Mouse (Mus musculus): ENCODE measurements around the gene Letm1.

The Letm1 gene

DNA sequence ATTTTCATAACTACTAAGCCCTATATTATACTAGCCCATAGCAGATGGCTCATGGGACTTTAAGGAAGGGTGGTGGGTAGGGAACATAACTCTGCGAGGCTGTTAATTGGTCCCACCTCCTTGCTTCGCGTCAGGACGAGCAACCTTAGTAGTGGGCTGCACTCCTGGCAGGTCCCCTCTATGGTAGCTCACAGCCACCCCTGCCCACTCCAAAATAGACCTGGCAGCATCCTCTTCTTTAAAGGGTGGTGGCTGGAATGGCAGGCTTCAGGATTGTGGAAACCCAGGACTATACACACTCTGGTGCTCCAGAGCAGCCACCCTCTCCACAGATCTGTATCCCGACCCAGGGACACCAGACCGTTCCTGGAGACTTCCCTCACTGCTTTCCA is 378 bp upstream of the Letm1 start:
- no peak for TF ChIP-seq NANOG (IDR thresholded peaks at IDR 0.05; ENCODE audit: borderline replicate concordance, low read length)
- TF ChIP-seq POU5F1 (IDR thresholded peaks at IDR 0.05; ENCODE audit: borderline replicate concordance, low read length): no peak
- TF ChIP-seq CTCF (conservative IDR thresholded peaks at IDR 0.05; ENCODE audit: low read length): no peak
- H3K36me3 ChIP-seq (ENCODE audit: insufficient read depth, low read length): peaks cover 7% of the 10 kb centered on the region
- H3K27me3 ChIP-seq (ENCODE audit: insufficient read depth, low read length): peaks cover 9% of the 10 kb centered on the region

GRCm38 (mm10) chr5:33781964-33782344 is 663 bp downstream of the Letm1 start:
- Histone ChIP-seq H3K27me3 (ENCODE audit: insufficient read depth, low read length) (peaks cover 9% of the 10 kb centered on the region), H3K4me1 (replicated peaks; ENCODE audit: low read depth, low read length) (peaks cover 17% of the 10 kb centered on the region), H3K4me3 (replicated peaks; ENCODE audit: low read length) (peak overlapping the region; percentile 96), H3K9me3 (ENCODE audit: low read length) (no peaks in the 10 kb centered on the region), H3K36me3 (ENCODE audit: insufficient read depth, low read length) (peaks cover 18% of the 10 kb centered on the region)
- no peak for TF ChIP-seq POU5F1 (IDR thresholded peaks at IDR 0.05; ENCODE audit: borderline replicate concordance, low read length)
- TF ChIP-seq CTCF (conservative IDR thresholded peaks at IDR 0.05; ENCODE audit: low read length): no peak
- TF ChIP-seq NANOG (IDR thresholded peaks at IDR 0.05; ENCODE audit: borderline replicate concordance, low read length): no peak

More for the DNA sequence above, 378 bp upstream of the Letm1 start:
- peaks cover 17% of the 10 kb centered on the region for H3K4me1 ChIP-seq (replicated peaks; ENCODE audit: low read depth, low read length)
- peak overlapping the region; percentile 96 for H3K4me3 ChIP-seq (replicated peaks; ENCODE audit: low read length)
- H3K9me3 ChIP-seq (ENCODE audit: low read length): no peaks in the 10 kb centered on the region

DNA sequence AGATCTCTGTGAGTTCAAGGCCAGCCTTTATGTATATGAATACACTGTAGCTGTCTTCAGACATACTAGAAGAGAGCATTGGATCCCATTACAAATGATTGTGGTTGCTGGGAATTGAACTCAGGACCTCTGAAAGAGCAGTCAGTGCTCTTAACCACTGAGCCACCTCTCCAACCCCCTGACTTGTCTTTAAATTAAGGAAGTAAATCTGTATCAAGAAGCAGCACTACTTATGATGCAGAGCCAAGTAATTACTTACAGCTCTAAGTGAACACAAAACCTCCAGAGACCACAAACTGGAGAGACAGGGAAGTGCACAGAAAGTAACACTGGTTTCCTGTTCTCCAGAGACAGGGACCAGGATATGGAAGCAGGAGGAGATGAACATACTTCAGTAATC is 5.4 kb downstream of the Letm1 start:
- no peak for TF ChIP-seq NANOG (IDR thresholded peaks at IDR 0.05; ENCODE audit: borderline replicate concordance, low read length)
- Histone ChIP-seq H3K4me3 (replicated peaks; ENCODE audit: low read length) (no peak overlapping the region), H3K27me3 (ENCODE audit: insufficient read depth, low read length) (no peaks in the 10 kb centered on the region; the same call in 1 of the 2 replicates), H3K4me1 (replicated peaks; ENCODE audit: low read depth, low read length) (peaks cover 9% of the 10 kb centered on the region), H3K9me3 (ENCODE audit: low read length) (no peaks in the 10 kb centered on the region), H3K36me3 (ENCODE audit: insufficient read depth, low read length) (peaks cover 55% of the 10 kb centered on the region)

DNA sequence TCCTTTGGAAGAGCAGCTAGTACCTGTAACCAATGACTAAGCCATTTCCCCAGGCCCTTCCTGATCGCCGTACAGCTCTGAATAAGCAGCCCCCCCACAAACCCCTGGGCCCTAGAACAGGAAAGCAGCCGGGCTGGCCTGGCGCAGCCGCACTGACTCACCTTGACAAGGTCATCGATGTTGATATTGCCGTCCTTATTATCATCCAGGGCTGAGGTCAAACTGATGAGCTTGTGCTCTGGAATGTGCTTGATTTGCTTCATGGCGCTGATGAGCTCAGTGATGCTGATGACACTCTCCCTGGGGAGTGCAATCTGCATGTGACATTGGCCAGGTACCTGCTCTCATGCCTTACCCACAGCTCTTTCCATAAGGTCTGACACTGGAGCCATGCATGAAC is 39.1 kb downstream of the Letm1 start:
- H3K4me3 ChIP-seq (replicated peaks; ENCODE audit: low read length): no peak overlapping the region
- peaks cover 92% of the 10 kb centered on the region for H3K36me3 ChIP-seq (ENCODE audit: insufficient read depth, low read length)
- H3K4me1 ChIP-seq (replicated peaks; ENCODE audit: low read depth, low read length): no peaks in the 10 kb centered on the region
- no peaks in the 10 kb centered on the region for H3K27me3 ChIP-seq (ENCODE audit: insufficient read depth, low read length)
- H3K9me3 ChIP-seq (ENCODE audit: low read length): no peaks in the 10 kb centered on the region
- TF ChIP-seq POU5F1 (IDR thresholded peaks at IDR 0.05; ENCODE audit: borderline replicate concordance, low read length) (no peak), NANOG (IDR thresholded peaks at IDR 0.05; ENCODE audit: borderline replicate concordance, low read length) (no peak), CTCF (conservative IDR thresholded peaks at IDR 0.05; ENCODE audit: low read length) (no peak)

- H3K27me3 ChIP-seq (ENCODE audit: insufficient read depth, low read length): peaks cover 1% of the 10 kb centered on the region; the same call in 1 of the 2 replicates
- peaks cover 62% of the 10 kb centered on the region for H3K36me3 ChIP-seq (ENCODE audit: insufficient read depth, low read length)
- H3K9me3 ChIP-seq (ENCODE audit: low read length): no peaks in the 10 kb centered on the region
- TF ChIP-seq CTCF (conservative IDR thresholded peaks at IDR 0.05; ENCODE audit: low read length) (no peak), POU5F1 (IDR thresholded peaks at IDR 0.05; ENCODE audit: borderline replicate concordance, low read length) (no peak), NANOG (IDR thresholded peaks at IDR 0.05; ENCODE audit: borderline replicate concordance, low read length) (no peak)
- no peaks in the 10 kb centered on the region for H3K4me1 ChIP-seq (replicated peaks; ENCODE audit: low read depth, low read length)
- H3K4me3 ChIP-seq (replicated peaks; ENCODE audit: low read length): no peak overlapping the region
These were observed 42.1 kb downstream of the Letm1 start for GRCm38 (mm10) chr5:33740548-33740947.

- no peak for TF ChIP-seq POU5F1 (IDR thresholded peaks at IDR 0.05; ENCODE audit: borderline replicate concordance, low read length)
- no peak for TF ChIP-seq NANOG (IDR thresholded peaks at IDR 0.05; ENCODE audit: borderline replicate concordance, low read length)
- TF ChIP-seq CTCF (conservative IDR thresholded peaks at IDR 0.05; ENCODE audit: low read length): no peak
- Histone ChIP-seq H3K36me3 (ENCODE audit: insufficient read depth, low read length) (peaks cover 44% of the 10 kb centered on the region), H3K4me1 (replicated peaks; ENCODE audit: low read depth, low read length) (no peaks in the 10 kb centered on the region), H3K27me3 (ENCODE audit: insufficient read depth, low read length) (peaks cover 21% of the 10 kb centered on the region), H3K4me3 (replicated peaks; ENCODE audit: low read length) (no peak overlapping the region), H3K9me3 (ENCODE audit: low read length) (no peaks in the 10 kb centered on the region)
These were observed 44.3 kb downstream of the Letm1 start for GRCm38 (mm10) chr5:33738341-33738740.

GRCm38 (mm10) chr5:33737903-33738321 is 44.7 kb downstream of the Letm1 start:
- H3K9me3 ChIP-seq (ENCODE audit: low read length): no peaks in the 10 kb centered on the region
- H3K4me1 ChIP-seq (replicated peaks; ENCODE audit: low read depth, low read length): 0 out of 2 replicates have a peak, but pooled peaks cover 3% of the 10 kb centered on the region
- TF ChIP-seq POU5F1 (IDR thresholded peaks at IDR 0.05; ENCODE audit: borderline replicate concordance, low read length) (no peak), NANOG (IDR thresholded peaks at IDR 0.05; ENCODE audit: borderline replicate concordance, low read length) (no peak), CTCF (conservative IDR thresholded peaks at IDR 0.05; ENCODE audit: low read length) (peak; percentile 90)
- H3K27me3 ChIP-seq (ENCODE audit: insufficient read depth, low read length): peaks cover 26% of the 10 kb centered on the region
- H3K36me3 ChIP-seq (ENCODE audit: insufficient read depth, low read length): peaks cover 40% of the 10 kb centered on the region
- no peak overlapping the region for H3K4me3 ChIP-seq (replicated peaks; ENCODE audit: low read length)

- no peak for TF ChIP-seq POU5F1 (IDR thresholded peaks at IDR 0.05; ENCODE audit: borderline replicate concordance, low read length)
- TF ChIP-seq NANOG (IDR thresholded peaks at IDR 0.05; ENCODE audit: borderline replicate concordance, low read length): no peak
- no peak for TF ChIP-seq CTCF (conservative IDR thresholded peaks at IDR 0.05; ENCODE audit: low read length)
These were observed 46.4 kb downstream of the Letm1 start for GRCm38 (mm10) chr5:33736230-33736629.

DNA sequence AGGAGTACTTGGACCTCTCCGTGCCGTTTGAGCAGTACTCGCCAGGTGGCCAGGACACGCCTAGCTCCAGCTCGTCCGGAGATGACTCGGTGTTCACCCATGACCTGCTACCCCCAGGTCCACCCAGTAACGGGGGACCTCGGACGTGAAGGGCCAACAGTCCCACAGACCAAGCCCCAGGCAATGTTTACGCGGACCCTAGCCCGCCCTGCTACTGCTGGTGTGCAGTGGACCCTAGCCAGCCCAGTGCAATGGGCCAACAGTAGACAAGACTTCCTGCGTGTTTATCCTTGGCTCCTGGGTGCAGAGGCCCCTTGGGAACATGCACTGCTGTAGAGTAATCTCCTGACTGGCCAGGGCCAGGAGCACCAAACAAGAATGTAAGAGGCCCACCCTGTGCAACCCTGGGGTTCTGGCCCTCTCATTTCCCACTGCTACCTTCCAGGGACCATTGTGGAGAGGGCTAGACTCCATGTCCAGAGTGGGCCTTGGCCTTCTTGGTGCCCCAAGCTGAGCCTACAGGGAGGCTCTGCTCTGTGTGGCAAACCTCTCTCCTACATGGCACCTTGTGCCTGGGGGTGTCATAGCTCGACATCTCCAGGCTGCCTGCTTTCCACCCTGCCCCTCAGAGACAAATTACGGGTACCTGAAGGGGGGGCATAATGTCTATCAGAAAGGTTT is 47.1 kb downstream of the Letm1 start:
- Histone ChIP-seq H3K36me3 (ENCODE audit: insufficient read depth, low read length) (peaks cover 16% of the 10 kb centered on the region), H3K4me3 (replicated peaks; ENCODE audit: low read length) (no peak overlapping the region), H3K27me3 (ENCODE audit: insufficient read depth, low read length) (peaks cover 49% of the 10 kb centered on the region), H3K9me3 (ENCODE audit: low read length) (no peaks in the 10 kb centered on the region), H3K4me1 (replicated peaks; ENCODE audit: low read depth, low read length) (peaks cover 27% of the 10 kb centered on the region)
- TF ChIP-seq CTCF (conservative IDR thresholded peaks at IDR 0.05; ENCODE audit: low read length) (no peak), POU5F1 (IDR thresholded peaks at IDR 0.05; ENCODE audit: borderline replicate concordance, low read length) (no peak), NANOG (IDR thresholded peaks at IDR 0.05; ENCODE audit: borderline replicate concordance, low read length) (no peak)

More at GRCm38 (mm10) chr5:33736230-33736629, 46.4 kb downstream of the Letm1 start:
- Histone ChIP-seq H3K36me3 (ENCODE audit: insufficient read depth, low read length) (peaks cover 23% of the 10 kb centered on the region), H3K4me3 (replicated peaks; ENCODE audit: low read length) (no peak overlapping the region), H3K9me3 (ENCODE audit: low read length) (no peaks in the 10 kb centered on the region), H3K27me3 (ENCODE audit: insufficient read depth, low read length) (peaks cover 43% of the 10 kb centered on the region), H3K4me1 (replicated peaks; ENCODE audit: low read depth, low read length) (peaks cover 20% of the 10 kb centered on the region)

Measured in E14TG2a.4 (cell line).